Mouse (Mus musculus) spleen, adult 2 months (tissue): ENCODE measurements at regions not wholly inside any gene's neighbourhood (a gene's known extent, or its start where the extent isn't known, plus 50 kb on each side); places are given as distances from the start of the nearest gene placed in this dataset.

Source experiments
- DNase-seq, 2 experiments: peaks; one replicate each; pipeline versions ENCODE4 v3.0.0 to v3.0.0-alpha.2; 2012 to 2021; ENCODE audit warnings: low spot score in 2 of 2, low read depth in 1 of 2
- H3K27ac ChIP-seq: fragments of 200-500 bp; 2 replicates; pipeline ENCODE4 v1.5.1; 2012; ENCODE audit warnings: low read length, inconsistent platforms; ENCODE audit not compliant: insufficient read depth
- H3K27me3 ChIP-seq: fragments of 200-500 bp; 2 replicates; pipeline ENCODE4 v1.6.1; 2012; ENCODE audit warnings: mild to moderate bottlenecking, moderate library complexity, low read length, inconsistent platforms; ENCODE audit not compliant: control insufficient read depth, insufficient read depth
- H3K36me3 ChIP-seq: fragments of 200-500 bp; 2 replicates; pipeline ENCODE4 v1.6.1; 2012; ENCODE audit warnings: mild to moderate bottlenecking, low read length, inconsistent platforms; ENCODE audit not compliant: control insufficient read depth, insufficient read depth
- H3K4me1 ChIP-seq: fragments of 200-500 bp; 2 replicates; pipeline ENCODE4 v1.6.1; 2011; ENCODE audit warnings: inconsistent platforms; ENCODE audit not compliant: control insufficient read depth, insufficient read depth, insufficient read length
- H3K4me3 ChIP-seq: fragments of 200-500 bp; 2 replicates; pipeline ENCODE4 v1.5.1; 2011; ENCODE audit warnings: mild to moderate bottlenecking, inconsistent platforms; ENCODE audit not compliant: insufficient read depth, insufficient read length; ENCODE audit errors: extremely low read depth
- CTCF ChIP-seq: fragments of 200-500 bp; IDR thresholded peaks from 2 replicates; pipeline ENCODE4 v1.5.1; 2011; ENCODE audit warnings: mild to moderate bottlenecking, inconsistent platforms; ENCODE audit not compliant: insufficient read depth, insufficient read length, insufficient replicate concordance; ENCODE audit errors: extremely low read depth
- POLR2A ChIP-seq: fragments of 200-500 bp; IDR thresholded peaks from 2 replicates; pipeline ENCODE4 v1.6.1; 2011; ENCODE audit warnings: low read depth, low read length, inconsistent platforms
- WGBS: fragments of 180-500 bp; shearing (Covaris S2); methylation state at CpG from one replicate; pipeline ENCODE4 v1.1.7; 2018; 5-methylcytosine and 5-hydroxymethylcytosine counted together

DNA sequence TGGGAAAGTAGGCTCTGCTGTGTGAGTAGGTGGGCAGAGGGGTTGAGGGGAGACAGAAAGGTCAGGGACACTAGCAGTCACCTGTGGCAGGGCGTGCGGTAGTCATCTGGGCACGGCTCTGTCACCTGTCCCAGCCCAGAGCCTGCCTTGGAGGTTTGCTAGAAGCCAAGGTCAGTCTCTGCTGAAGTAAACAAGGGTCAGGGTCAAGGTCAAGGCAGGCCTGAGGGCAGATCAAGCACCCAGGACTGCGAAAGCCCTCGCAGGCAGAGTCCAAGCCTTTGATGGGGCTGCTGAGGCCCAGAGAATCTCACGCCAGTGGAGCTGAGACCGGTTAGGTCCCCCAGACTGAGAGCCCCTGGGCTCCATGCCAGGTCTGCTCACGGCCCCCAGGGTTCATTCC lies 87.2 kb upstream of the Runx3 start:
- 88% methylated on average over 8 of the region's 8 CpGs for WGBS
- H3K27me3 ChIP-seq = no peaks in the 10 kb centered on the region
- no peaks in the 10 kb centered on the region for H3K4me1 ChIP-seq
- no peak overlapping the region for H3K27ac ChIP-seq
- H3K4me3 ChIP-seq = no peak overlapping the region
- DNase-seq = no peak
- TF ChIP-seq POLR2A (no peak), CTCF (no peak)
- no peaks in the 10 kb centered on the region for H3K36me3 ChIP-seq

DNA sequence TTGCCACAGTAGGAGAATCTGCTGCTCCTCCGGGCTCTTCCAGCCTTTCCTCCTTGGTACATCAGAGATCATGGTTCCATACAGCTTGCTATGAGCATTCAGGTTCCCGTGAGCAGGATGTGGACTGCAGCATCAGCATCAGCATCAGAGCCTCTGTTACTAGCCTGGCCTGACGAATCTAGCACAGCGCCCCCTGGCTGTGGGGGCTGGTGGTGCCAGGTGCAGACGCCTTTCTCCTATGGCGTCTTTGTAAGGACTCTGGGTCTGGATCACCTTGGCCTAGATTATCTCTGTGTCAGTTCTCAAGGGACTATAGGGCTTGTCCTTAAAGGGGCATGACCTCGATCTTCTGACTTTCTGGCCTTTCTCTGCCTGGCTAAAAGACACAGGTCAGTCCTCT lies 86.0 kb upstream of the Runx3 start:
- Histone ChIP-seq H3K4me3 (no peak overlapping the region), H3K27me3 (no peaks in the 10 kb centered on the region), H3K36me3 (no peaks in the 10 kb centered on the region), H3K27ac (no peak overlapping the region), H3K4me1 (no peaks in the 10 kb centered on the region)
- peak in 1 of 2 experiments; percentile 36 for DNase-seq
- TF ChIP-seq POLR2A (no peak), CTCF (peak; percentile 77)
- WGBS = 52% methylated on average over 7 of the region's 7 CpGs

DNA sequence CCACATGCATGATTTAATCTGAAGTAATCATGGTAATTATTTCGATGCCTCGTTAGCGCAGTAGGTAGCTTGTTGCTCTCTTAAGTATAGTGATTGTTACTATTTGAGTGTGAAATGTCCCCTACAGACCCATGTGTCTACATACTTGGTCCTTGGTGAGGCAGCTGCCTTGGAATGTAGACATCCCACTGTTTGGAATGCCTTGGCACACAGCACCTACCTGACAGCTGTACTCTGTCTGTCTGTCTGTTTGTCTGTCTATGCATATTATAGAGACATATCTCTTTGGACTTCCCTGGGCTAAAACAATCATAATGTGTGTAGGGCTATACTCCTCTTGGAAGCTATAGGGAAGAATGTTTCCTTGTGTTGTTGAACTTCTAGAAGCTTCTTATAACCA lies 83.7 kb upstream of the Runx3 start:
- DNase-seq = no peak
- H3K27ac ChIP-seq = no peak overlapping the region
- WGBS = 90% methylated on average over 3 of the region's 3 CpGs
- H3K4me3 ChIP-seq = no peak overlapping the region
- no peaks in the 10 kb centered on the region for H3K36me3 ChIP-seq
- H3K4me1 ChIP-seq = no peaks in the 10 kb centered on the region
- TF ChIP-seq POLR2A (no peak), CTCF (no peak)
- H3K27me3 ChIP-seq = no peaks in the 10 kb centered on the region

DNA sequence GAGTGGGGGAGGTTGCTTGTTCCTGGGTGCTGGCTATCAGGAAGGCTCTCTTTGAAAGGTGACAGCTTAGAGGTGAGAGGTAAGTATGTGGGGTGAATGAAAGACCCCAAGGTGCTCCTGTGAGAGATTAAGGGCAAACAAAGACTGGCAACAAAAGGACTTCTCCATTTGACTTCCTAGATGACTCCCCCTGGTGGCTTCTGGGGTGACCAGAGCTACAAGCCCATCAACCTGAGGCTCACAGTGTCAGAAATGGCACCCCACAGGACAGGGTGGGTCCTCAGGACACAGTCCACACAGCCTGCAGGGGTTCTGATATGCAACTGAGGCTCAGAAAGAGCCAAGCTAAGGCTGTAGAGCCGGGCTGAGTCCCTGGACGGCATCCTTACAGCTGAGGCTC lies 81.2 kb upstream of the Runx3 start:
- H3K36me3 ChIP-seq = no peaks in the 10 kb centered on the region
- no peak for DNase-seq
- WGBS = 93% methylated on average over 2 of the region's 2 CpGs

DNA sequence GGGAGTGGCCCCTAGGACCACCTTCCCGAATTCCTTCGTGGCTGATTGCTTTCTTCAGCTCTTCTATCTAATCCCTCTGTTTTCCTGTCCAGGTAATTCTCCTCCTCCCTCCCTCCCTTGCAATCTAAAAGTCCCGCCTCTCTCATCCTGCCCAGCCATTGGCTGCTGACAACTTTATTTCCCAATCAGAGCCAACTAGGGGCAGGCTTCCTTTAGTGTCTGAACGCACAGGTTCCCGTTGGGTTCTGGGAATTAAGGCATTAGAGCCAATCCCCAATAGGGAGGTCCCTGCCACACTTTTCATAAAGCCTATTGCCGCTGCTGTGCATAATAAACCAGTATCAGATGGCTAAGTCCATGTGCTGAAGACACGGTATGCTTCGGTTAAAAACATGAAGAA lies 78.5 kb upstream of the Runx3 start:
- DNase-seq = no peak
- TF ChIP-seq CTCF (no peak), POLR2A (no peak)
- Histone ChIP-seq H3K4me1 (no peaks in the 10 kb centered on the region), H3K27ac (no peak overlapping the region), H3K4me3 (no peak overlapping the region), H3K36me3 (no peaks in the 10 kb centered on the region), H3K27me3 (no peaks in the 10 kb centered on the region)
- 83% methylated on average over 8 of the region's 8 CpGs for WGBS

More for the DNA sequence above, 81.2 kb upstream of the Runx3 start:
- no peak overlapping the region for H3K4me3 ChIP-seq
- TF ChIP-seq CTCF (no peak), POLR2A (no peak)
- H3K27ac ChIP-seq = no peak overlapping the region
- no peaks in the 10 kb centered on the region for H3K4me1 ChIP-seq
- no peaks in the 10 kb centered on the region for H3K27me3 ChIP-seq

DNA sequence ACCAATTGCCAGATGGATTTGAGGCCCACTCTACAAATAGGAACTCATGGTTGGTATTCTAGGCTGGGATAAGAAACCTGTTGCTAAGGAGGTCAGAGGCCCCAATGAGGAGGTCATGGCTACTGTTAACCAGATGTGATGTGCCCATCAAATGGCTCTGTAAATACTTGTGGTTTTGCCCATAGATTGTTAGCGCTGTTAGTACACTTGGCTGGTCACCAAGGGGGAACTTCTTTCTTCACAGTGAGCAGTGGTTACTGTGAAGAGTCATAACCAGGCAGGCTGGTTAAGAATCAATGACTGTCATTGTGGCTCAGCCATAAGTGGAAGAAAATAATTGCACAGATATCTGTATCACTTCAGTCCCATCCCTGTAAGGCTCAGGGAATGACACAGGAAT lies 78.0 kb upstream of the Runx3 start:
- no peaks in the 10 kb centered on the region for H3K4me1 ChIP-seq

DNA sequence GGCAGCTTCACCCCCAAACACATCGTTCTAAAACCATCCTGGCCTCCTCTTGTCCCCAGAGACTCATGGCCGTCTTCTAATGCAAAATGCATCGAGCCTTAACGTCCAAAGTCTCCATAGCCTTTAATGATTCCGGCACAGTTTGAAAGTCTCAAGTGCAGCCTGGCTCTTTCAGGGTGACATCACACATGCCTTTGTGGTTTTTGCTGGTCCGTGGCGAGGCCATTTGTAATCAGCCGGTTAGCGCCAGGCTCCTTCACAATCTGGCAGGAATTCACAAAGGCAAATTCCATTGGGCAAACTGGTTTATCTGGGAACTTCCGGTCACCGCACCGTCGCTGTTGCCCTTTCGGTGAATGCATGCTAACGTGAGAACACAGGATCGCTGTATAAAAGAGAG lies 75.4 kb upstream of the Runx3 start:
- Histone ChIP-seq H3K27me3 (no peaks in the 10 kb centered on the region), H3K27ac (no peak overlapping the region), H3K4me3 (no peak overlapping the region), H3K4me1 (no peaks in the 10 kb centered on the region), H3K36me3 (no peaks in the 10 kb centered on the region)
- TF ChIP-seq CTCF (no peak), POLR2A (no peak)
- WGBS = 82% methylated on average over 16 of the region's 16 CpGs
- DNase-seq = no peak

More for the DNA sequence above, 78.0 kb upstream of the Runx3 start:
- no peak for DNase-seq
- no peaks in the 10 kb centered on the region for H3K36me3 ChIP-seq
- H3K27me3 ChIP-seq = no peaks in the 10 kb centered on the region
- WGBS = 6% methylated on average over 1 of the region's 1 CpGs
- H3K27ac ChIP-seq = no peak overlapping the region
- no peak overlapping the region for H3K4me3 ChIP-seq
- no peak for TF ChIP-seq POLR2A
- no peak for TF ChIP-seq CTCF

DNA sequence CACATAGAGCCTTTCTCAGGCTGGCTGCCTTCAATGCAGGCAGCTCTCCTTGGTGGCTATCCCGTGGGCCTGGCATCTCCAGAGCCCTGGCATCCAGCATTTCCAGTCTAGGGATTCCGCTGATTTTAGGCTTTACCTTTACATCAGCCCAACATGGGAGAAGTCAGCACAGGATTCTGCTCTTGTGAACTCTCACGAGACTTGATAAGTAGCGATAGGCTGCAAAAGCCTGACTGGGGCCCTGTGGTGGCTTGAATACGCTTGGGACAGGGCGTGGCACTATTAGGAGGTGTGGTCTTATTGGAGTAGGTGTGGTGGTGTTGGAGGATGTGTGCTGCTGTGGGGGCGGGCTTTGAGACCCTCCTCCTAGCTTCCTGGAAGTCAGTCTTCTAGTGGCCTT lies 73.8 kb upstream of the Runx3 start:
- Histone ChIP-seq H3K4me3 (no peak overlapping the region), H3K36me3 (no peaks in the 10 kb centered on the region), H3K4me1 (no peaks in the 10 kb centered on the region), H3K27me3 (no peaks in the 10 kb centered on the region), H3K27ac (no peak overlapping the region)
- TF ChIP-seq CTCF (no peak), POLR2A (no peak)
- 83% methylated on average over 7 of the region's 7 CpGs for WGBS
- DNase-seq = no peak
